Mouse (Mus musculus): ENCODE data around the gene Itpr2. TPM values are rescaled to one million over a fixed set of nuclear protein-coding genes. Genes with fewer than 3 reads are reported as not detected.
A peak's percentile ranks its signal among the peaks of the same experiment; 100 is the strongest.

Itpr2 gene
- polyA plus RNA-seq, 1 experiment from 2014 or later: 9.0 TPM

DNA sequence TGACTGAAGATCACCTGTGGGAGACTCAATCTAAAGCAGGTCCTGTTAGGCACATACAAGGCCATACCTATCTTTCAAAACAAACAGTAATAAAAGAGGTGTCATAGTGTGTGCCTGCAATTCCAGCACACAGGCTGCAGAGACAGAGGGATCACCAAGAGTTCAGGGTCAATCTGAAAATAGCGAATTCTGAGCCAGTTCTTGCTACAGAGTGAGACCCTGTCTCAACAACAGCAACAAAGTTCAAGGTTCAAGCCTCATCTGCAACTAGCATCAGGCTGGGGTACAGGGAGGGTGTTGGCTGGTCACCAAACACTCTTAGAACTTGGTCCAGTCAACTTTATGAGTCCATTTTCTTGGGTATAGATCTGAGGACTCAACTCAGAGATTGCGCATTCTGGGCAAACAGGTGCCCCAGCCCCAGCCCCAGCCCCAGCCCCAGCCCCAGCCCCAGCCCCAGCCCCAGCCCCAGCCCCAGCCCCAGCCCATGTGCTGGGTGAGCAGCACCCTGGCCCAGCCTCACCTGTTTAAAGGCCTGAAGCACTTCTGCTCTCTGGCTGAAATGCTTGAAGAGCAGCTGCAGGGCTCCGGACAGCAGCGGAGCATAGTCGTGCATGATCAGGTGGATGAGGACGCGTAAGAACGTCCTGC lies 155.4 kb downstream of the Itpr2 start:
- H3K4me3 ChIP-seq (ENCODE audit: low read depth, low read length): no peak overlapping the region
- ATAC-seq: no peak
- H3K4me1 ChIP-seq (ENCODE audit: control insufficient read depth, insufficient read depth, low read length): peaks cover 22% of the 10 kb centered on the region
- H3K9me3 ChIP-seq (replicated peaks; ENCODE audit: control insufficient read depth, low read length, poor library complexity, severe bottlenecking): no peaks in the 10 kb centered on the region
- no peak overlapping the region for H3K27ac ChIP-seq (ENCODE audit: low read length)
- no peaks in the 10 kb centered on the region for H3K27me3 ChIP-seq (ENCODE audit: control insufficient read depth, insufficient read depth, low read depth, low read length)
- H3K4me2 ChIP-seq (ENCODE audit: low read length): no peak overlapping the region
- WGBS: 89% methylated on average over 8 of the region's 8 CpGs
- no peaks in the 10 kb centered on the region for H3K36me3 ChIP-seq (ENCODE audit: control insufficient read depth, insufficient read depth, low read length)
- no peak overlapping the region for H3K9ac ChIP-seq (ENCODE audit: low read depth, low read length)

GRCm38 (mm10) chr6:146344732-146345131 lies 157.3 kb downstream of the Itpr2 start:
- Histone ChIP-seq H3K27me3 (ENCODE audit: control insufficient read depth, insufficient read depth, low read depth, low read length) (no peaks in the 10 kb centered on the region), H3K9me3 (replicated peaks; ENCODE audit: control insufficient read depth, low read length, poor library complexity, severe bottlenecking) (no peaks in the 10 kb centered on the region), H3K4me3 (ENCODE audit: low read depth, low read length) (no peak overlapping the region), H3K4me1 (ENCODE audit: control insufficient read depth, insufficient read depth, low read length) (peaks cover 24% of the 10 kb centered on the region), H3K9ac (ENCODE audit: low read depth, low read length) (no peak overlapping the region), H3K4me2 (ENCODE audit: low read length) (no peak overlapping the region), H3K36me3 (ENCODE audit: control insufficient read depth, insufficient read depth, low read length) (no peaks in the 10 kb centered on the region), H3K27ac (ENCODE audit: low read length) (no peak overlapping the region)
- no peak for ATAC-seq
- WGBS: 96% methylated on average over 3 of the region's 3 CpGs

DNA sequence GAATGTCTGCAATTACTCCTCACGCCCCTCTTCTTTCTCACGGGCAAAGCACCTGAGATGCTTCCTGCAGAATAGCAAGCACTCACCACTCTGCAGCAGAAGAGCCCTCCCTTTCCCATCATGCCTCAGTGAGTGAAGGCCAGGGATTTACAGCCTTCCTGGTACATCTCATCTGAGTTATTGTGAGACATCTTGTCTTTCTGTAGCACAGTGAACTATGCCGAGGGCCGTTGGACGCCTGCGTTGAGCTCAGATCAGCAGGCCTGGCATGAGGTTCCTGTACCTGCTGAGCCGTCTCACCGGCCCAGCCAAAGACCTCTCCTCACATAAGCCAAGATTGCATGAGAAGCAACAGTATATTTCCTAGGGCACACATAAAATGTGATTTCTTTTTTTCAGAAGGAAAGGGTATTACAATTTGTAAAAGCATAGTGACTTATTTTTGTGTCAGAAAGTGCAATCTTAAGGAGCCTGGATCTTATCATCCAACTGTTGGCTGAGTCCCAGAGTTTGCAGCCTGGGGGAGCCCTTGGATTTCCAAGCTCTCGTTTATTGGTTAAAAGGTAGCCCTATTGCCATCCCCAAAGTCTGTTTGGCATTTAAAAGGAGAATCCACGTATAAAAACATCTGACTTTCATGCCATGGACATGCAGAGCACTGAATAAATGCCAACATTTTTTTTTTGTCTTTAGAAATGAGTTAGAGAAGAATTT lies 158.2 kb downstream of the Itpr2 start:
- Histone ChIP-seq H3K9me3 (replicated peaks; ENCODE audit: control insufficient read depth, low read length, poor library complexity, severe bottlenecking) (no peaks in the 10 kb centered on the region), H3K9ac (ENCODE audit: low read depth, low read length) (no peak overlapping the region), H3K4me1 (ENCODE audit: control insufficient read depth, insufficient read depth, low read length) (peaks cover 24% of the 10 kb centered on the region), H3K4me2 (ENCODE audit: low read length) (no peak overlapping the region), H3K36me3 (ENCODE audit: control insufficient read depth, insufficient read depth, low read length) (no peaks in the 10 kb centered on the region), H3K4me3 (ENCODE audit: low read depth, low read length) (no peak overlapping the region), H3K27me3 (ENCODE audit: control insufficient read depth, insufficient read depth, low read depth, low read length) (no peaks in the 10 kb centered on the region), H3K27ac (ENCODE audit: low read length) (no peak overlapping the region)
- WGBS: 36% methylated on average over 10 of the region's 10 CpGs
- 0 out of 2 replicates have a peak, but pooled peaks have one; percentile 10 for ATAC-seq

DNA sequence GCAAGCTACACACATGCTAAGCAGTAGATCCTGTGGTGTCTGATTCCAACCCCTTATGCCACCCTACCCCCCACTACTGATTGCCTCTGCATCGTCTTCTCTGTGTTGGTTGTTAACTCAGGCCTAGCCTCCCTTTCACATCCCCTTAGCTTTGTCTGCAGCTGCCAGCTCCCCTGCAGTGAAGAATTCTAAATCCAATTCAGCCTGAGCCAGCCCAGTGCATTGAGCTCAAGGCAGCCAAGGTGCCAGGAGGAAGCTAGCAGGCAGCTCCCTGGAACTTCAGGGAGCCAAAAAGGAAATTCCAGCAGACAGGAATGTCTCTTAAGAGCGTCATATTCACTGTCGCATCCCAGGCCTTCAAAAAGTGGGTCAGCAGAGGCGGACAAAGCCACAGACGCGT lies 159.0 kb downstream of the Itpr2 start:
- ATAC-seq: no peak
- Histone ChIP-seq H3K4me3 (ENCODE audit: low read depth, low read length) (no peak overlapping the region), H3K4me1 (ENCODE audit: control insufficient read depth, insufficient read depth, low read length) (peaks cover 24% of the 10 kb centered on the region), H3K4me2 (ENCODE audit: low read length) (no peak overlapping the region), H3K27ac (ENCODE audit: low read length) (no peak overlapping the region; the same call in 1 of the 2 replicates), H3K9ac (ENCODE audit: low read depth, low read length) (no peak overlapping the region), H3K9me3 (replicated peaks; ENCODE audit: control insufficient read depth, low read length, poor library complexity, severe bottlenecking) (no peaks in the 10 kb centered on the region), H3K36me3 (ENCODE audit: control insufficient read depth, insufficient read depth, low read length) (no peaks in the 10 kb centered on the region), H3K27me3 (ENCODE audit: control insufficient read depth, insufficient read depth, low read depth, low read length) (no peaks in the 10 kb centered on the region)
- WGBS: 9% methylated on average over 6 of the region's 6 CpGs

GRCm38 (mm10) chr6:146341934-146342333 lies 160.1 kb downstream of the Itpr2 start:
- 84% methylated on average over 3 of the region's 3 CpGs for WGBS
- H3K27me3 ChIP-seq (ENCODE audit: control insufficient read depth, insufficient read depth, low read depth, low read length): no peaks in the 10 kb centered on the region
- ATAC-seq: peak; percentile 75
- H3K4me1 ChIP-seq (ENCODE audit: control insufficient read depth, insufficient read depth, low read length): peaks cover 24% of the 10 kb centered on the region
- no peak overlapping the region for H3K4me3 ChIP-seq (ENCODE audit: low read depth, low read length)
- no peaks in the 10 kb centered on the region for H3K9me3 ChIP-seq (replicated peaks; ENCODE audit: control insufficient read depth, low read length, poor library complexity, severe bottlenecking)
- no peak overlapping the region for H3K4me2 ChIP-seq (ENCODE audit: low read length)
- H3K9ac ChIP-seq (ENCODE audit: low read depth, low read length): no peak overlapping the region
- no peaks in the 10 kb centered on the region for H3K36me3 ChIP-seq (ENCODE audit: control insufficient read depth, insufficient read depth, low read length)
- no peak overlapping the region for H3K27ac ChIP-seq (ENCODE audit: low read length)

- Histone ChIP-seq H3K36me3 (ENCODE audit: control insufficient read depth, insufficient read depth, low read length) (no peaks in the 10 kb centered on the region), H3K4me2 (ENCODE audit: low read length) (no peak overlapping the region), H3K4me3 (ENCODE audit: low read depth, low read length) (no peak overlapping the region), H3K9me3 (replicated peaks; ENCODE audit: control insufficient read depth, low read length, poor library complexity, severe bottlenecking) (no peaks in the 10 kb centered on the region), H3K27me3 (ENCODE audit: control insufficient read depth, insufficient read depth, low read depth, low read length) (no peaks in the 10 kb centered on the region), H3K27ac (ENCODE audit: low read length) (no peak overlapping the region), H3K9ac (ENCODE audit: low read depth, low read length) (no peak overlapping the region), H3K4me1 (ENCODE audit: control insufficient read depth, insufficient read depth, low read length) (peaks cover 24% of the 10 kb centered on the region)
- no peak for ATAC-seq
- 82% methylated on average over 3 of the region's 3 CpGs for WGBS
Observed at GRCm38 (mm10) chr6:146341413-146341812, 160.6 kb downstream of the Itpr2 start.

GRCm38 (mm10) chr6:146340951-146341350 lies 161.1 kb downstream of the Itpr2 start:
- H3K4me2 ChIP-seq (ENCODE audit: low read length): no peak overlapping the region
- ATAC-seq: no peak

GRCm38 (mm10) chr6:146339779-146340178 lies 162.2 kb downstream of the Itpr2 start:
- Histone ChIP-seq H3K4me3 (ENCODE audit: low read depth, low read length) (no peak overlapping the region), H3K9me3 (replicated peaks; ENCODE audit: control insufficient read depth, low read length, poor library complexity, severe bottlenecking) (no peaks in the 10 kb centered on the region), H3K36me3 (ENCODE audit: control insufficient read depth, insufficient read depth, low read length) (no peaks in the 10 kb centered on the region), H3K27me3 (ENCODE audit: control insufficient read depth, insufficient read depth, low read depth, low read length) (no peaks in the 10 kb centered on the region), H3K27ac (ENCODE audit: low read length) (no peak overlapping the region), H3K9ac (ENCODE audit: low read depth, low read length) (no peak overlapping the region), H3K4me2 (ENCODE audit: low read length) (no peak overlapping the region), H3K4me1 (ENCODE audit: control insufficient read depth, insufficient read depth, low read length) (peaks cover 24% of the 10 kb centered on the region)
- 73% methylated on average over 10 of the region's 10 CpGs for WGBS
- no peak for ATAC-seq

More at GRCm38 (mm10) chr6:146340951-146341350, 161.1 kb downstream of the Itpr2 start:
- no peak overlapping the region for H3K9ac ChIP-seq (ENCODE audit: low read depth, low read length)
- WGBS: 70% methylated on average over 5 of the region's 5 CpGs
- no peaks in the 10 kb centered on the region for H3K9me3 ChIP-seq (replicated peaks; ENCODE audit: control insufficient read depth, low read length, poor library complexity, severe bottlenecking)
- peaks cover 24% of the 10 kb centered on the region for H3K4me1 ChIP-seq (ENCODE audit: control insufficient read depth, insufficient read depth, low read length)
- H3K27me3 ChIP-seq (ENCODE audit: control insufficient read depth, insufficient read depth, low read depth, low read length): no peaks in the 10 kb centered on the region
- no peaks in the 10 kb centered on the region for H3K36me3 ChIP-seq (ENCODE audit: control insufficient read depth, insufficient read depth, low read length)
- no peak overlapping the region for H3K27ac ChIP-seq (ENCODE audit: low read length)
- H3K4me3 ChIP-seq (ENCODE audit: low read depth, low read length): no peak overlapping the region

GRCm38 (mm10) chr6:146337237-146337636 lies 164.8 kb downstream of the Itpr2 start:
- no peaks in the 10 kb centered on the region for H3K36me3 ChIP-seq (ENCODE audit: control insufficient read depth, insufficient read depth, low read length)
- no peak overlapping the region for H3K9ac ChIP-seq (ENCODE audit: low read depth, low read length)
- H3K4me1 ChIP-seq (ENCODE audit: control insufficient read depth, insufficient read depth, low read length): peaks cover 7% of the 10 kb centered on the region; the same call in 1 of the 2 replicates
- no peak for ATAC-seq
- H3K4me2 ChIP-seq (ENCODE audit: low read length): no peak overlapping the region
- WGBS: 88% methylated on average over 7 of the region's 7 CpGs
- no peak overlapping the region for H3K27ac ChIP-seq (ENCODE audit: low read length)
- H3K4me3 ChIP-seq (ENCODE audit: low read depth, low read length): no peak overlapping the region
- H3K27me3 ChIP-seq (ENCODE audit: control insufficient read depth, insufficient read depth, low read depth, low read length): no peaks in the 10 kb centered on the region
- H3K9me3 ChIP-seq (replicated peaks; ENCODE audit: control insufficient read depth, low read length, poor library complexity, severe bottlenecking): no peaks in the 10 kb centered on the region
